Mouse (Mus musculus): ENCODE measurements at regions not wholly inside any gene's neighbourhood (a gene's known extent, or its start where the extent isn't known, plus 50 kb on each side); places are given as distances from the start of the nearest gene placed in this dataset.

- TF ChIP-seq CTCF (IDR thresholded peaks at IDR 0.05; ENCODE audit: low read depth, low read length) (no peak), POLR2A (IDR thresholded peaks at IDR 0.05; ENCODE audit: borderline replicate concordance, low read depth, low read length) (no peak)
Observed at GRCm38 (mm10) chr15:27173506-27173905, 278.1 kb upstream of the Fbxl7 start.

All from bone marrow macrophage, adult 2 months (primary cell).